In genomic region chr4:87963055-87963772, GRCm38 (mm10) we compare ENCODE assay signal across 9 mouse cellular contexts.
"Had no signal": no experiment of that assay in that cellular context is flagged by ENCODE, and none has a peak within 500 bp of the region (broad histone marks: within the 10 kb centered on the region; RNA-seq: fewer than 3 reads in every experiment).

No protein-coding gene starts in this region.

- H3K9ac ChIP-seq: limb, embryonic 13.5 days; liver, embryonic 14.5 days; midbrain, embryonic 13.5 days had no signal

- H3K36me3 ChIP-seq: limb, embryonic 13.5 days; midbrain, embryonic 13.5 days had no signal

- H3K27me3 ChIP-seq: limb, embryonic 13.5 days; midbrain, embryonic 13.5 days had no signal

- H3K9me3 ChIP-seq: limb, embryonic 13.5 days; midbrain, embryonic 13.5 days had no signal

- H3K27ac ChIP-seq: kidney, postnatal 0 days; limb, embryonic 13.5 days; liver, embryonic 14.5 days; midbrain, embryonic 13.5 days had no signal

- ATAC-seq: midbrain, embryonic 13.5 days had no signal

- H3K4me2 ChIP-seq: limb, embryonic 13.5 days; midbrain, embryonic 13.5 days had no signal

- H3K4me3 ChIP-seq: limb, embryonic 13.5 days; midbrain, embryonic 13.5 days had no signal

- DNase-seq: kidney, adult 18-20 months; left cerebral cortex, postnatal 4 days; lung, adult 18-20 months; right cerebral cortex, postnatal 25 days; thymus, postnatal 4 days had no signal
